Mouse (Mus musculus) spleen, adult 2 months (tissue): ENCODE data around the gene Ngef. TPM values are rescaled to one million over a fixed set of nuclear protein-coding genes. Genes with fewer than 3 reads are reported as not detected.
"Not testable (repeated sequence)": the region's sequence is repeated elsewhere in the genome, so short reads cannot be mapped to it uniquely, and the experiment has no call there.

Source experiments
- DNase-seq, 2 experiments: peaks; one replicate each; pipeline versions ENCODE4 v3.0.0 to v3.0.0-alpha.2; 2012 to 2021; ENCODE audit warnings: low spot score in 2 of 2, low read depth in 1 of 2
- H3K27ac ChIP-seq: fragments of 200-500 bp; 2 replicates; pipeline ENCODE4 v1.5.1; 2012; ENCODE audit warnings: low read length, inconsistent platforms; ENCODE audit not compliant: insufficient read depth
- H3K27me3 ChIP-seq: fragments of 200-500 bp; 2 replicates; pipeline ENCODE4 v1.6.1; 2012; ENCODE audit warnings: mild to moderate bottlenecking, moderate library complexity, low read length, inconsistent platforms; ENCODE audit not compliant: control insufficient read depth, insufficient read depth
- H3K36me3 ChIP-seq: fragments of 200-500 bp; 2 replicates; pipeline ENCODE4 v1.6.1; 2012; ENCODE audit warnings: mild to moderate bottlenecking, low read length, inconsistent platforms; ENCODE audit not compliant: control insufficient read depth, insufficient read depth
- H3K4me1 ChIP-seq: fragments of 200-500 bp; 2 replicates; pipeline ENCODE4 v1.6.1; 2011; ENCODE audit warnings: inconsistent platforms; ENCODE audit not compliant: control insufficient read depth, insufficient read depth, insufficient read length
- H3K4me3 ChIP-seq: fragments of 200-500 bp; 2 replicates; pipeline ENCODE4 v1.5.1; 2011; ENCODE audit warnings: mild to moderate bottlenecking, inconsistent platforms; ENCODE audit not compliant: insufficient read depth, insufficient read length; ENCODE audit errors: extremely low read depth
- CTCF ChIP-seq: fragments of 200-500 bp; IDR thresholded peaks from 2 replicates; pipeline ENCODE4 v1.5.1; 2011; ENCODE audit warnings: mild to moderate bottlenecking, inconsistent platforms; ENCODE audit not compliant: insufficient read depth, insufficient read length, insufficient replicate concordance; ENCODE audit errors: extremely low read depth
- POLR2A ChIP-seq: fragments of 200-500 bp; IDR thresholded peaks from 2 replicates; pipeline ENCODE4 v1.6.1; 2011; ENCODE audit warnings: low read depth, low read length, inconsistent platforms
- WGBS: fragments of 180-500 bp; shearing (Covaris S2); methylation state at CpG from one replicate; pipeline ENCODE4 v1.1.7; 2018; 5-methylcytosine and 5-hydroxymethylcytosine counted together
- polyA plus RNA-seq: library from polyadenylated mRNA; depleted of rRNA; stranded (reverse); fragments of >200 nt; gene quantifications from 2 replicates; pipeline ENCODE4 v1.2.3, GENCODE M21; 2012

Gene Ngef
- polyA plus RNA-seq, 1 experiment: 0.09 TPM

DNA sequence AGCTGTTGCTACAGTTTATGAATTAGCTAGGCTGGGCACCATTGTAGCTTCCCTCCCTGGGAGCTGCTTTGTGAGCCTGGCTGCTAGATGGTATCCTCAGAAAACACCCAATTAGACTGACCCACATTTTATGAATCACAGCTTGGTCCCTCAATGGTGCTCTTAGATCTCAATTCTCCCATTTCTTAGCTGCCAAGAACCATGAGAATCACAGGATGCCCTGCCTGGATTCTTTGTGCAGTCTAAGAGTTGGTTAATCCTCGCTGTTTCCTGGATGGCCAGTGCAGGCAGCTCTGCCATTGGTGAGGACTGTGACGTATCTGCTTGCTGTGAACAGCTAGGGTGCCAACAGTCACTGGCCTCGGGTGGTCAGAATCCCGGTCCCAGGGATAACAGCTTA lies 80.1 kb downstream of the Ngef start:
- 81% methylated on average over 4 of the region's 4 CpGs for WGBS
- TF ChIP-seq CTCF (no peak), POLR2A (no peak)
- no peak for DNase-seq
- H3K36me3 ChIP-seq: no peaks in the 10 kb centered on the region
- H3K27ac ChIP-seq: no peak overlapping the region
- H3K4me1 ChIP-seq: no peaks in the 10 kb centered on the region
- no peaks in the 10 kb centered on the region for H3K27me3 ChIP-seq
- no peak overlapping the region for H3K4me3 ChIP-seq

DNA sequence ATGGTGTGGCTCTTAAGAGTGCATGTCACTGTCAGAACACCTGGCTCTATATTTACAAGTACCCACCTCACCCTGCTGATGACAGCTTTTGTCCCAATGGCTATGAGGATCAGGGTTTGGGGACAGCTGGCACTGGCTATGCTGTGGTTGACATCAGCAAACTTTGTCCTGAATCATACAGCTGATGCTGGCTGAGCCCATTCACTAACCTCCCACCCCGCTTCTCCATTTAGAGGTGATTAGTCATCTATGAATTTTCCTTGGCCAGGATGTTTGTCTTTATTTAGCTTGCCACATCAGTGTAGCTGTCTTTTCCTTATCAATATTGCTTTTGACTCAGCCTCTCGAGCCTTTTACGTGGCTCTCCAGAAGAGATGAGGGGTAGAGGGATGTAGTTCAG lies 81.4 kb downstream of the Ngef start:
- Histone ChIP-seq H3K27ac (no peak overlapping the region), H3K4me3 (no peak overlapping the region), H3K4me1 (no peaks in the 10 kb centered on the region), H3K36me3 (no peaks in the 10 kb centered on the region), H3K27me3 (no peaks in the 10 kb centered on the region)
- TF ChIP-seq POLR2A (no peak), CTCF (no peak)
- 77% methylated on average over 3 of the region's 3 CpGs for WGBS
- DNase-seq: no peak

DNA sequence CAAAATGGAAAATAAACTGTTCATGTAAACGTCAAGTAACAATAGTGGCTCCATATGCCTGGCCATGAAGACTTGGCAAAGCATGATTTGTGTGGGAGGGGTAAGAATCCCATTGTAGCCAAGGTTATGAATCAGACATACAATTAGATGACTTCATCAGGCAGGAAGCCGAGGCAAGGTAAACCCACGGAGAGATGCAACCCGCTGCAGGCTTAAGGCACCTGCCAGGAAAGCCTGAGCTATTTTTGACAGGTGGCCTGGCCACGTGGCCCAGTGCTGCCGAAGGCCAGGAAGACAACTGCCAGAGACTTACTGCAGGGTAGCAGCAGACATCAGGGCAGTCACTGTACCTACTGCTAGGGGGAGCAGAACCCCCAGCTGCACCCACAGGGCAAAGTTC lies 87.3 kb downstream of the Ngef start:
- TF ChIP-seq CTCF (no peak), POLR2A (no peak)
- Histone ChIP-seq H3K36me3 (no peaks in the 10 kb centered on the region), H3K4me1 (no peaks in the 10 kb centered on the region), H3K27ac (no peak overlapping the region), H3K27me3 (no peaks in the 10 kb centered on the region), H3K4me3 (no peak overlapping the region)
- no peak for DNase-seq
- WGBS: 33% methylated on average over 6 of the region's 6 CpGs

DNA sequence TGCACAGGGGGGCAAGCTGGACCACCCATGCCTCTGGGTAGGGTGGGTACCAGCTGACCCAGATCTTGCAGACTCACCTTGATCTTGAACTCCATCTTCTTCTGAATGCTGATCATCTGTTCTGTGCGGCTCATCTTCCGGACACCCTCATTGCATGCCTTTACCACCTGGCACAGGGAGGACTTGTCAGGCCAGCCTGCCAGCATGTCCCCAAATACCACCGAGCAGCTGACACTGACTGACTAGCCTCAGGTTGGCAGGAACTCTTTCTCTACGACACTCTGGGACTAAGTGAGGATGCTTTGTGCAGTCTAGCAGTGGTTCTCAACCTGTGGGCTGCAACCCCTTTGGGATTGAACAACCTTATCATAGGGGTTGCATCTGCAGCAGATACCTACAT lies 91.1 kb downstream of the Ngef start:
- Histone ChIP-seq H3K4me1 (no peaks in the 10 kb centered on the region), H3K4me3 (no peak overlapping the region), H3K36me3 (no peaks in the 10 kb centered on the region), H3K27me3 (no peaks in the 10 kb centered on the region), H3K27ac (no peak overlapping the region)
- no peak for TF ChIP-seq POLR2A
- no peak for TF ChIP-seq CTCF
- DNase-seq: no peak
- 83% methylated on average over 4 of the region's 4 CpGs for WGBS

DNA sequence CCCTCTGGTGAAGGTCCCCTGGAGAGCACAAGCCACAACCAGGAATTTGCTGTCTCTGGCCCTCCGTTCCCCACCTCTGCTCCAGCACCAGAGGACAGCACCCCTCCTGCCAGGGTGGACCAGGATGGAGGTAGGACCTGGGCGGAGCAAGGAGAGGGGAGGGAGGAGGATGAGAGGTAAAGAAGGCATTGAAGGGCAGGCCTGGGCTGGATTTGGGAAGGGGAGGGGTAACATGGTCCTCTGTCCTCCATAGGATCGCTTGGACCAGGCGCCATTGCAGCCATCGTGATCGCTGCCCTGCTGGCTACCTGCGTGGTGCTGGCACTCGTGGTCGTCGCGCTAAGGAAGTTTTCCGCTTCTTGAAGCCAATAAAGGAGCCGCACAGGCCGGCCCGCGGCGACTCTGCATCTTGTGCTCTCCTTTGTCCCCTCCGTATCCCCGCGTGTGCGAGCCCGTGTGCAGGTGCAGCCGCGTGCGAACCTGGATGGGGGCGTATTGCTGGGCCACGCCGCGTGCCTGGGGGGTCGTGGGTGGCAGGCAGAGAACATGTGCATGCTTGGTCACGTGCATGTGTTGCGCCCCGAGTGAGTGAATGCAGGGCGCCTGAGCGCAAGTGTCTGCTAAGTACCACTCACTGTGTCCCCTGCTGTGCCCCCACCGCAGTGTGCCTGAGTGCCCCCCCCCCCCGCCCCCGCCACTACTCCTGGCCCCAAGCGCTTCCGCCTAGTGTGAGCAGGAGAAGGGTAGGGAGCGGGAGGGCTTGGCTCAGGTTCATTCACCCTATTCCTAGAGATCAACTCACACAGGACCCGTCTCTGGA lies 98.4 kb downstream of the Ngef start:
- no peaks in the 10 kb centered on the region for H3K4me1 ChIP-seq
- TF ChIP-seq CTCF: no peak
- TF ChIP-seq POLR2A: no peak
- H3K36me3 ChIP-seq: no peaks in the 10 kb centered on the region
- no peak overlapping the region for H3K27ac ChIP-seq
- no peak for DNase-seq
- no peak overlapping the region for H3K4me3 ChIP-seq
- peaks cover 7% of the 10 kb centered on the region; the same call in 1 of the 2 replicates for H3K27me3 ChIP-seq
- 18% methylated on average over 42 of the region's 42 CpGs for WGBS

DNA sequence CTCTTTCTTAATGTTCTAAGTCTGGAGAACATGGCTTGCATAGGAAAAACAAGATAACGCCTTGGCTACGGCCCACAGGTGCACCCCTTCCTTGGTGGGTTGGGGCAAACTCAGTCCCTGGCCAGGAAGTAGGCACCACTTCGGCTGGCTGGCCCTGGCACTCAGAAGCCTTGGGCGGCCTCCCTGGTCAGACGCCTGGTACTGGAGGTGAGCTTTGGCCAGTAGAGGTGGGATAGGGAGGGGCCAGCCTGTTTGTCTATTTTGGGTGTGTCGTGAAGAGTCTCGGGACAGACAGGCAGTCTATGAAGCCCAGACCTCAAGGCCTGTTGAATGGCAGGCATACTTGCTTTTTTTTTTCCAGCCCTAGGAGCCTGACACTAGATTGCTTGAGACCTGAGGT lies 101.1 kb downstream of the Ngef start:
- no peak overlapping the region for H3K27ac ChIP-seq
- DNase-seq: no peak
- peaks cover 7% of the 10 kb centered on the region; the same call in 1 of the 2 replicates for H3K27me3 ChIP-seq
- no peak for TF ChIP-seq CTCF
- TF ChIP-seq POLR2A: no peak
- WGBS: 87% methylated on average over 7 of the region's 7 CpGs
- no peaks in the 10 kb centered on the region for H3K36me3 ChIP-seq
- no peak overlapping the region for H3K4me3 ChIP-seq
- H3K4me1 ChIP-seq: no peaks in the 10 kb centered on the region

DNA sequence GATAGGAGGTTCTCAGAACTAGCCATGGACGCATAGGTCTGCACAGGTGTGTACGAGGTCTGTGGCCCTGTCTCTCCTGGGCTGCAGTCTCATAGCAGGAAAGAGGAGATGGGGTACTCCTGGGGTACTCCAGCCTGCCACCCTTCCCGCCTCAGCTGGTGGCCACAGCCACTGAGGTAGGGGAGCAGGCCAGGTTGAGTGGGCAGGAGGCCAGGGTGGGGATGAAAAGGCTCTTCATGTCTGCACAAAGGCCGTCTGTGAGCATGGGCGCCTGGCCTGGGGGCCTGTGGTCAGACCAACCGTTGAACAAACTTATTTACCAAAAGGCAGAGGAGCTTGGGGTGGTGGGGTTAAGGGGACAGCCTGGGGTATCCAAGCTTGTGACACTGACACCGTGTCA lies 101.8 kb downstream of the Ngef start:
- no peak for DNase-seq
- 80% methylated on average over 7 of the region's 7 CpGs for WGBS
- H3K4me1 ChIP-seq: no peaks in the 10 kb centered on the region
- H3K27ac ChIP-seq: no peak overlapping the region
- no peak overlapping the region for H3K4me3 ChIP-seq
- no peaks in the 10 kb centered on the region for H3K36me3 ChIP-seq
- peaks cover 7% of the 10 kb centered on the region; the same call in 1 of the 2 replicates for H3K27me3 ChIP-seq
- TF ChIP-seq CTCF (no peak), POLR2A (no peak)

DNA sequence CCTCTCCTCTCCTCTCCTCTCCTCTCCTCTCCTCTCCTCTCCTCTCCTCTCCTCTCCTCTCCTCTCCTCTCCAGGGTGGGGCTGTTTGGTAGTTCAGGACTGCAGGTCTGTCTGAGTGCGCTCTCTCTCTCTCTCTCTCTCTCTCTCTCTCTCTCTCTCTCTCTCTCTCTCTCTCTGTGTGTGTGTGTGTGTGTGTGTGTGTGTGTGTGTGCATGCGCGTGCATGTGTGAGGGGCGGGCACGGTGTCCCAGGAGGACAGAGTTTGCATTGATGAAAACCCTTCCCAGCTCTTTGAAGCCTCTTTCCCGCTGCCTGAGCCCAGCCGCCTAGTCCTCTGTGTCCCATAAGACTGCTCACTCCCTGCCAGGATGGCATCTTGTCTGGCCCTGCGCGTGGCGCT lies 103.7 kb downstream of the Ngef start, which contains the start of gene Snorc:
Gene Snorc, plus strand, starts transcription at position 301 of the 400 bp plus-strand sequence.
- H3K27me3 ChIP-seq, H3K4me3 ChIP-seq, H3K27ac ChIP-seq, DNase-seq, H3K4me1 ChIP-seq, H3K36me3 ChIP-seq: not testable (repeated sequence)
- 84% methylated on average over 7 of the region's 10 CpGs for WGBS
